8 mouse cellular contexts compared by ENCODE assay signal in genomic region chr6:116207729-116208534, GRCm38 (mm10). TPM values are rescaled to one million over a fixed set of nuclear protein-coding genes. Genes with fewer than 3 reads are reported as not detected.
DNase-seq lines count a peak whose midpoint lies in the region; ATAC-seq lines count a peak whose summit lies in the region.

Washc2 (plus strand) TSS chr6:116208038.

- peak; percentile 91 for DNase-seq in c-Kit-negative CD71-positive TER-119-positive erythroid progenitor cells, embryonic 14.5 days (ENCODE audit: low read depth, low spot score)
- DNase-seq in fibroblast of lung, adult 2 months (ENCODE audit: low read depth) = peak; percentile 88
- peak; percentile 97 for DNase-seq in kidney, postnatal 14 days
- DNase-seq in liver, embryonic 13.5 days = peak; percentile 93
- DNase-seq in neural tube, embryonic 10.5 days (ENCODE audit: extremely low spot score, low spot score) = peak; percentile 99

- no peaks in the 10 kb centered on the region for H3K27me3 ChIP-seq in heart, embryonic 14.5 days (ENCODE audit: control insufficient read depth, insufficient read depth, low read length)
- H3K27me3 ChIP-seq in liver, embryonic 13.5 days = no peaks in the 10 kb centered on the region
- H3K27me3 ChIP-seq in stomach, embryonic 16.5 days (ENCODE audit: control insufficient read depth, insufficient read depth, low read length) = no peaks in the 10 kb centered on the region

- H3K36me3 ChIP-seq in heart, embryonic 14.5 days (ENCODE audit: control insufficient read depth, insufficient read depth, low read length) = peaks cover 30% of the 10 kb centered on the region
- peaks cover 16% of the 10 kb centered on the region for H3K36me3 ChIP-seq in liver, embryonic 13.5 days
- no peaks in the 10 kb centered on the region for H3K36me3 ChIP-seq in stomach, embryonic 16.5 days (ENCODE audit: control insufficient read depth, insufficient read depth, low read length)

- H3K9me3 ChIP-seq in heart, embryonic 14.5 days (ENCODE audit: control insufficient read depth, low read length) = no peaks in the 10 kb centered on the region
- no peaks in the 10 kb centered on the region for H3K9me3 ChIP-seq in liver, embryonic 13.5 days (replicated peaks)
- no peaks in the 10 kb centered on the region for H3K9me3 ChIP-seq in stomach, embryonic 16.5 days (replicated peaks; ENCODE audit: control insufficient read depth, low read length)

- H3K4me3 ChIP-seq in heart, embryonic 14.5 days (ENCODE audit: control insufficient read depth in 1 of 2, insufficient read depth in 1 of 2, low read depth in 1 of 2, low read length in 2 of 2) = peak within 1 kb of the TSS; percentile 90
- H3K4me3 ChIP-seq in liver, embryonic 13.5 days (replicated peaks) = peak within 1 kb of the TSS; percentile 71
- H3K4me3 ChIP-seq in stomach, embryonic 16.5 days (replicated peaks; ENCODE audit: low read length) = peak within 1 kb of the TSS; percentile 74

- peak within 1 kb of the TSS; percentile 83 to 84 for H3K27ac ChIP-seq in heart, embryonic 14.5 days (replicated peaks in 1 of 2; ENCODE audit: control insufficient read depth in 1 of 2, insufficient read depth in 1 of 2, low read depth in 2 of 2, low read length in 2 of 2)
- H3K27ac ChIP-seq in liver, embryonic 13.5 days = peak within 1 kb of the TSS; percentile 75
- H3K27ac ChIP-seq in stomach, embryonic 16.5 days (ENCODE audit: low read length) = peak within 1 kb of the TSS; percentile 76

- ATAC-seq in CD4-positive, CD25-positive, alpha-beta regulatory T cell, adult 4 months = peak; percentile 89
- peak; percentile 96 for ATAC-seq in heart, embryonic 14.5 days (ENCODE audit: insufficient number of reproducible peaks, insufficient read depth, low FRiP score, low read depth)
- peak; percentile 99 for ATAC-seq in liver, embryonic 13.5 days (ENCODE audit: low read depth)
- ATAC-seq in stomach, embryonic 16.5 days (ENCODE audit: insufficient read depth, low FRiP score) = peak; percentile 98

- peaks cover 0 to 12% of the 10 kb centered on the region in 2 experiments; a peak in 3 of 4 replicates for H3K4me1 ChIP-seq in heart, embryonic 14.5 days (ENCODE audit: control insufficient read depth in 2 of 2, insufficient read depth in 2 of 2, low read length in 2 of 2)
- H3K4me1 ChIP-seq in liver, embryonic 13.5 days (replicated peaks) = peaks cover 20% of the 10 kb centered on the region
- H3K4me1 ChIP-seq in stomach, embryonic 16.5 days (ENCODE audit: control insufficient read depth, insufficient read depth, low read length) = peaks cover 3% of the 10 kb centered on the region; the same call in 1 of the 2 replicates

- H3K9ac ChIP-seq in heart, embryonic 14.5 days (ENCODE audit: low read length) = peak within 1 kb of the TSS; percentile 93
- peak within 1 kb of the TSS; percentile 83 for H3K9ac ChIP-seq in liver, embryonic 13.5 days
- peak within 1 kb of the TSS; percentile 92 for H3K9ac ChIP-seq in stomach, embryonic 16.5 days (ENCODE audit: low read length)

- WGBS in heart, embryonic 14.5 days = under 1% methylated on average over 48 of the region's 51 CpGs
- WGBS in liver, embryonic 13.5 days (ENCODE audit: insufficient replicate concordance) = under 1% methylated on average over 51 of the region's 51 CpGs
- under 1% methylated on average over 51 of the region's 51 CpGs for WGBS in stomach, embryonic 16.5 days

- peak within 1 kb of the TSS; percentile 85 for H3K4me2 ChIP-seq in heart, embryonic 14.5 days (ENCODE audit: low read length)
- peak within 1 kb of the TSS; percentile 93 for H3K4me2 ChIP-seq in liver, embryonic 13.5 days
- peak within 1 kb of the TSS; percentile 85 for H3K4me2 ChIP-seq in stomach, embryonic 16.5 days (ENCODE audit: low read depth, low read length)

RNA-seq across cellular contexts. Expression of gene Washc2, which starts in this region (rescaled TPM):
- polyA plus RNA-seq in CD4-positive, CD25-positive, alpha-beta regulatory T cell, adult 4 months (2017; shearing (Covaris generic)) = 10 to 100 TPM; 43.9 to 68.3 TPM
- polyA plus RNA-seq in heart, embryonic 14.5 days (2014; fragmentation: Nextera tagmentation; extraction: Ambion mirVana) = 34.2 and 36.3 TPM in 2 replicates
- 13.8 and 16.8 TPM in 2 replicates for polyA plus RNA-seq in liver, embryonic 13.5 days (2015; fragmentation: Nextera tagmentation; extraction: Ambion mirVana)
- 40.0 and 46.4 TPM in 2 replicates for polyA plus RNA-seq in stomach, embryonic 16.5 days (2015; fragmentation: Nextera tagmentation; extraction: Ambion mirVana)

Comparison
In these comparisons a context has a peak if more than half of its experiments do, and no peak if none do; other contexts are left out.
1. Peak in every context shown above with its lines: DNase-seq, ATAC-seq, H3K4me3 ChIP-seq and H3K27ac ChIP-seq.